ENCODE assay signal across 18 mouse cellular contexts in the genomic region with DNA sequence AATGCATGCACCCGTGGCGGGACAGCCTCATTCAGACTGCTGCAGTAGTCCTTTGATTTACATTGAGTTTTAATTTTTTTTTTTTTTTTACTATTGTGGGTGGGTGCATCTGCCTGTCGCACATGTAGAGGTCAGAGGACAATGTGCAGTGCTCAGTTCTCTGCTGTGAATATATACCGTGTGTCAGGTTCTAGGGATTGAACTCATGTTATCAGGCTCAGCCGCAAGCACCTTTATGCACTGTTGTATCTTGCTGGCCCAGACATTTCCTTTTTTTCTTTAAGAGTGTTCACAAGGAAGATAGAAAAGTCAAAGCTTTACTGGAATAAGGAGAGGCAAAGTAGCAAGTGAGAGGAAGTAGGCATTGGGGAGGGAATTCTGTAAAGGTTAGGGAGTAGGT. TPM values are rescaled to one million over a fixed set of nuclear protein-coding genes. Genes with fewer than 3 reads are reported as not detected.
"Had no signal": no experiment of that assay in that cellular context is flagged by ENCODE, and none has a peak within 500 bp of the region (broad histone marks: within the 10 kb centered on the region; RNA-seq: fewer than 3 reads in every experiment).

No protein-coding gene starts in this region.

- H3K4me1 ChIP-seq: midbrain, embryonic 12.5 days had no signal

- H3K36me3 ChIP-seq: limb, embryonic 15.5 days had no signal

- H3K27me3 ChIP-seq: limb, embryonic 15.5 days; megakaryocyte, embryonic 14.5 days; midbrain, embryonic 12.5 days had no signal

- DNase-seq: kidney, adult 2 months; kidney, postnatal 36 days; layer of hippocampus, adult 9-11 months; layer of hippocampus, postnatal 36 days; lung, embryonic 14.5 days; lung, postnatal 10 days; lung, postnatal 4 days; right cerebral cortex, postnatal 14 days; thymus, postnatal 4 days had no signal

- ATAC-seq: intestine, embryonic 16.5 days had no signal

- H3K4me2 ChIP-seq: limb, embryonic 15.5 days; lung, embryonic 14.5 days; midbrain, embryonic 12.5 days had no signal

- H3K4me3 ChIP-seq: limb, embryonic 15.5 days; megakaryocyte, embryonic 14.5 days; midbrain, embryonic 12.5 days had no signal

- H3K27ac ChIP-seq: limb, embryonic 15.5 days; midbrain, embryonic 12.5 days; stomach, postnatal 0 days had no signal

- H3K9ac ChIP-seq: limb, embryonic 15.5 days; lung, embryonic 14.5 days; midbrain, embryonic 12.5 days had no signal

- H3K9me3 ChIP-seq: limb, embryonic 15.5 days; megakaryocyte, embryonic 14.5 days; midbrain, embryonic 12.5 days had no signal

RNA-seq across cellular contexts. Expression of a gene that starts 57.4 kb away (rescaled TPM):
- total RNA-seq: midbrain, postnatal 0 days had no signal
- polyA plus RNA-seq: intestine, embryonic 16.5 days; kidney, embryonic 16.5 days; limb, embryonic 11.5 days; lung, embryonic 14.5 days; midbrain, embryonic 12.5 days; neural tube, embryonic 14.5 days; stomach, postnatal 0 days had no signal
